Mouse (Mus musculus) stomach, postnatal 0 days (tissue): ENCODE results near the gene Snph. TPM values are rescaled to one million over a fixed set of nuclear protein-coding genes. Genes with fewer than 3 reads are reported as not detected.
"Not testable (repeated sequence)": the region's sequence is repeated elsewhere in the genome, so short reads cannot be mapped to it uniquely, and the experiment has no call there.

Source experiments
- ATAC-seq: fragments of 200-750 bp; cut with Nextera tagmentation; 2 replicates; pipeline ENCODE4 v1.8.0; 2017; ENCODE audit not compliant: low FRiP score, low TSS enrichment
- DNase-seq: peaks from one replicate; pipeline ENCODE4 v3.0.0-alpha.2; 2016; ENCODE audit warnings: low spot score
- H3K27ac ChIP-seq: fragments of 300-500 bp; sonication (generic); replicated peaks from 2 replicates; pipeline ENCODE4 v1.5.1; 2014; ENCODE audit warnings: mild to moderate bottlenecking, control low read depth
- H3K27me3 ChIP-seq: fragments of 300-500 bp; sonication (generic); 2 replicates; pipeline ENCODE4 v1.6.1; 2014; ENCODE audit warnings: low read length; ENCODE audit not compliant: control insufficient read depth, insufficient read depth
- H3K36me3 ChIP-seq: fragments of 300-500 bp; sonication (generic); 2 replicates; pipeline ENCODE4 v1.6.1; 2014; ENCODE audit warnings: low read length, mixed read lengths; ENCODE audit not compliant: control insufficient read depth, insufficient read depth
- H3K4me1 ChIP-seq: fragments of 300-500 bp; sonication (generic); replicated peaks from 2 replicates; pipeline ENCODE4 v1.6.1; 2014; ENCODE audit warnings: antibody characterized with exemption; ENCODE audit not compliant: control insufficient read depth, insufficient read depth
- H3K4me2 ChIP-seq: fragments of 300-500 bp; sonication (generic); replicated peaks from 2 replicates; pipeline ENCODE4 v1.6.1; 2014; ENCODE audit warnings: low read depth, mild to moderate bottlenecking, control low read depth, moderate library complexity
- H3K4me3 ChIP-seq: fragments of 300-500 bp; sonication (generic); 2 replicates; pipeline ENCODE4 v1.5.1; 2014; ENCODE audit warnings: low read depth, low read length, control low read depth
- H3K9ac ChIP-seq: fragments of 300-500 bp; sonication (generic); 2 replicates; pipeline ENCODE4 v1.6.1; 2014; ENCODE audit warnings: mild to moderate bottlenecking, low read length, control low read depth, mixed read lengths
- H3K9me3 ChIP-seq: fragments of 300-500 bp; sonication (generic); 2 replicates; pipeline ENCODE4 v1.6.1; 2016; ENCODE audit warnings: low read length; ENCODE audit not compliant: control insufficient read depth
- CTCF ChIP-seq: IDR thresholded peaks from 2 replicates; pipeline ENCODE4 v1.5.1; 2016; ENCODE audit warnings: antibody characterized with exemption, low read depth, mild to moderate bottlenecking, moderate library complexity
- EP300 ChIP-seq: optimal IDR thresholded peaks from 2 replicates; pipeline ENCODE3; 2016; ENCODE audit warnings: antibody characterized with exemption
- WGBS: fragments of 180-500 bp; shearing (Covaris S2); extraction: QIAGEN DNeasy Blood & Tissue Kit; methylation state at CpG from one replicate; pipeline ENCODE4 v1.1.7; 2014; 5-methylcytosine and 5-hydroxymethylcytosine counted together
- polyA plus RNA-seq: library from polyadenylated mRNA; unstranded; fragments of >200 nt; fragmentation: Nextera tagmentation; extraction: Ambion mirVana; gene quantifications from 2 replicates; pipeline ENCODE4 v1.2.1, GENCODE M21; 2015

Snph gene
- polyA plus RNA-seq, 1 experiment from 2014 or later = 0.50 TPM

DNA sequence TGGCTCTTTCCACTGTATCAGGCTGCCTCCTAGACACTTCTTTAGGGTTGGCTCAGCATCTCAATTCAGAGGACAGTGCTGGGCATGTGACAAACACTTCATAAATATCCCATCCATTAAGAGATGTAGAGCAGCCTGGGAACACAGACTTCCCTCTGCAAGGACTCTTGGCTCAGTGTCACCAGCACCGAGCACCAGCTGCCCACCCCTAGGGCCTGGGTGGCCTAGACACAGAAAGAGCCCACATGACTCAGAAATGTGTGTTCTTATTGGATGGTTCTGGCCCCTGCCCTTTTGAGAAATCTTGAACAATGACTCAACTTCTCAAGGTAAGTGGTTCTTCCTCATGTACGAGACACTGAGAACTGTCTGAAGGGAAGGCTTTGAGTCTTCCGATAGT, 4.4 kb downstream of the Snph start:
- no peak overlapping the region for H3K9ac ChIP-seq
- no peaks in the 10 kb centered on the region for H3K4me1 ChIP-seq
- H3K4me2 ChIP-seq = no peak overlapping the region
- H3K9me3 ChIP-seq = no peaks in the 10 kb centered on the region
- no peaks in the 10 kb centered on the region for H3K36me3 ChIP-seq
- no peak overlapping the region for H3K27ac ChIP-seq
- H3K4me3 ChIP-seq = no peak overlapping the region
- DNase-seq = no peak
- WGBS = 77% methylated on average over 3 of the region's 3 CpGs
- H3K27me3 ChIP-seq = peaks cover 6% of the 10 kb centered on the region; the same call in 1 of the 2 replicates
- ATAC-seq = no peak
- TF ChIP-seq CTCF (no peak), EP300 (no peak)

DNA sequence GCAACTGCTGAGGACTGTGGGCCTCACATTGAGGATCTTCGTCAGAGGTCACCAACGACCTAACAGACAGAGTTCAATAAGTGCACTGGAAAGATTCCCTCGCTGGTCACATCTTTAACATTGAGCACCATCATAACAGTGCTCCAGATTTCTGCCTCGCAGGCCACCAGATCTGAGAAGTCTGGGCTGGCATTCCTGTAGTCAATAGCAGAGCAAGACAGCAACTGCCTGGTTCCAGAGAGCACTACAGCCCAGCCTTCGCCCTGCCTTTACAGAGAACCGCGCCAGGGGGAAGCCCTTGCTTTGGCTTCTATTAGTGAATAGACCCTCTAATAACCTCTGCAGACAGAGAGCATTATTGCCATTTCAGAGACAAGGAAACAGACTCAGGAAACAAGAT, 6.1 kb downstream of the Snph start:
- Histone ChIP-seq H3K36me3 (no peaks in the 10 kb centered on the region), H3K4me3 (no peak overlapping the region), H3K4me2 (no peak overlapping the region), H3K4me1 (no peaks in the 10 kb centered on the region), H3K9ac (no peak overlapping the region), H3K27me3 (peaks cover 1% of the 10 kb centered on the region; the same call in 1 of the 2 replicates), H3K27ac (no peak overlapping the region), H3K9me3 (no peaks in the 10 kb centered on the region)
- WGBS = 89% methylated on average over 7 of the region's 7 CpGs
- no peak for ATAC-seq
- no peak for DNase-seq
- no peak for TF ChIP-seq CTCF
- no peak for TF ChIP-seq EP300

DNA sequence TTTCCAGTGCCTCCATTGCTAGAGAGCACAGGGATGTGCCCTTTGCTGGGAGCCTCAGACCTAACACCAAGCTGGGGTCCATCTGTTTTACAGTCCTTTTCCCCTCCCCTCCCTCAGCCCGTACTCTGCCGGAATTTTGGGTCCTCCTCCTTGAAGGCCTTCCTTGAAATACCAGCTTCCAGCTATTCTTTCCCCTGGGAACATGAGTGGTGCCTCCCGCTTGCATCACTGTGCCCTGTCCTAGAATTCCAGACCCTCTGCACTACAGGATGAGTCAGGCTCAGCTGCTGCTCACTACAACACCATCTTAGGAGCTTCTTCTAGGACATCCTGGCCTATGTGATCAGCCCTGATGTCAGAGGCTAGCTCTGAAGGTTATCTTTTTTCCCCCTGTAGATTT, 8.6 kb downstream of the Snph start:
- 43% methylated on average over 3 of the region's 3 CpGs for WGBS
- TF ChIP-seq EP300 = no peak
- TF ChIP-seq CTCF = no peak
- ATAC-seq = no peak
- no peak overlapping the region for H3K4me2 ChIP-seq
- H3K36me3 ChIP-seq = no peaks in the 10 kb centered on the region
- H3K27me3 ChIP-seq = no peaks in the 10 kb centered on the region
- no peak overlapping the region for H3K4me3 ChIP-seq
- H3K9ac ChIP-seq = no peak overlapping the region
- DNase-seq = no peak
- no peaks in the 10 kb centered on the region for H3K9me3 ChIP-seq
- H3K4me1 ChIP-seq = no peaks in the 10 kb centered on the region
- H3K27ac ChIP-seq = no peak overlapping the region

DNA sequence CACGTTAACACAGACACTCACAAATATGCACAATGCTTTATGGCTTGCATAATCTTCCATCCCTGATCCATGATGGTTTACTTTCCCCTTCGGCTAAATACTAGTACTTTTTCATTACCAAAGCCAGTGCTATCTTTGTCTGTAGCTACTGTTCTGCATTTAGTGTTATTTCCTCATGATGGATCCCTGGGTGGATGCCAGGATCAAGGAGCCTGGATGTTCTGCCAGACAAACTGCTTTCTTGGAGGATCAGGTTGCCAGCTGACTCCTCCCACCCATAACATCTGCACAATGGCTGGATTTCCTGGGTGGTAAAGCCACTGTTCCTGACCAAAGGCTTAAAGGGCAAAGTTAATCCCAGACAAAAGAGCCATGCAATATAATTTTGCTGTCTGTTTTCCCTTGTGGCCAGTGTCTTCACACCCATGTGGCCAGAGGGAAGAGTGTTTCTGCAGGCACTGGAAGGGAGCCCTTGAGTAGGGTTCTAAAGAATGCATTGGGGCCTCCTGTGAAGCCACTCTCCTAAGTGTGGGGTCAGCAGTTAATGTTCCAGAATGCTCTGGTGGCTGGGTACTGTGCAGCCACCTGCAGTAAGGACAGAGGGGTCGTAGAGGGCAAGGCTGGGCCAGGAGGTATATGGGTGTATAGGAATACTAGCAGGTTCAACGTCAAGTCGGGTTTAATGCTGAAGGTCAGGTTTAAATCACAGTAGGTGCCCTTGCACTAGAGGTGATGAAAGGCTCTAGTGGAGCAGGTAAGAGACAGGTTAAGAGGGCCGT, 15.7 kb downstream of the Snph start:
- ATAC-seq (no peak), DNase-seq (no peak)
- no peaks in the 10 kb centered on the region for H3K27me3 ChIP-seq
- no peak overlapping the region for H3K27ac ChIP-seq
- no peak overlapping the region for H3K4me3 ChIP-seq
- no peaks in the 10 kb centered on the region for H3K9me3 ChIP-seq
- no peak overlapping the region for H3K4me2 ChIP-seq
- H3K9ac ChIP-seq = no peak overlapping the region
- WGBS = 54% methylated on average over 6 of the region's 6 CpGs
- no peak for TF ChIP-seq EP300
- no peak for TF ChIP-seq CTCF
- H3K36me3 ChIP-seq = no peaks in the 10 kb centered on the region
- no peaks in the 10 kb centered on the region for H3K4me1 ChIP-seq

DNA sequence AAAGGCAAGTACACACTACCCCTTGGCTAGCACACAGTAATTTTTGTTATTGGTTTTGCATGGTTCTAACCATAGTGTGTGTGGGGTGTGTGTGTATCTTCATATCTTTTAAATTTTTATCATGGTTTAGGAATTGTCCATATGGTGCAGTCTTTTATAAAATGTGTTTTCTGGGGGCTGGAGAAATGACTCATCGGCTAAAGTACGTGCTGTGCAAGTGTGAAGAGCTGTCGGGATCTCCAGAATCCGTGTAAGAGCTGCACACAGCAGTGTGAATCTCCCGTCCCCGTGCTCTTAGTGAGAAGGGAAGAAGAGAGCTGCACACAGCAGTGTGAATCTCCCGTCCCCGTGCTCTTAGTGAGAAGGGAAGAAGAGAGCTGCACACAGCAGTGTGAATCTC, 16.6 kb downstream of the Snph start:
- H3K9ac ChIP-seq, H3K36me3 ChIP-seq, H3K4me2 ChIP-seq, H3K9me3 ChIP-seq, H3K27me3 ChIP-seq, ATAC-seq, H3K4me3 ChIP-seq, H3K27ac ChIP-seq, H3K4me1 ChIP-seq, DNase-seq: not testable (repeated sequence)
- WGBS = 47% methylated on average over 6 of the region's 8 CpGs

DNA sequence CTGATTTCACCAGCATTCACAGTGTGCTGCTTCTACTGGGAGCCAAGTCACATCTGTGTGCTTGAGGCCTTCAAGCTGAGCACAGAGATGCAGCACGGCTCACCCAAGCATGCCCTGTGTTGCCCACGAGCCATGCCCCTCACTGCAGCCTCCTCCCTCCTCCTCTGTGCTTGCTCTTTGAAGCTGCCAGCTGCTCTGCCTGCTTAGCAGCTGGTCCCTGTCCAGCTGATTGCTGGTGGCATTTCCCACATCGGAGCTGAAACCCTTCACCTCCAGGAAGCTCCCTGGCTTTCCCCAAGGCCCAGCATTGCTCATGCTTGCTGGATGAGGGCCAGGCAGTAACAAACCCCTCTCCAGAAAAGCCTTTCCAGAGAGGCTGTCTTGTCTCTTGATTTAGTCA, 22.4 kb downstream of the Snph start:
- no peak overlapping the region for H3K4me3 ChIP-seq
- DNase-seq (no peak), ATAC-seq (no peak)
- H3K4me1 ChIP-seq = no peaks in the 10 kb centered on the region
- H3K9ac ChIP-seq = no peak overlapping the region
- H3K4me2 ChIP-seq = no peak overlapping the region
- H3K36me3 ChIP-seq = no peaks in the 10 kb centered on the region
- H3K27ac ChIP-seq = no peak overlapping the region
- TF ChIP-seq EP300 = no peak
- no peak for TF ChIP-seq CTCF
- H3K27me3 ChIP-seq = no peaks in the 10 kb centered on the region
- H3K9me3 ChIP-seq = no peaks in the 10 kb centered on the region
- 37% methylated on average over 3 of the region's 3 CpGs for WGBS
